Comparison of ENCODE assay signal across 1 mouse cellular context in the genomic region with DNA sequence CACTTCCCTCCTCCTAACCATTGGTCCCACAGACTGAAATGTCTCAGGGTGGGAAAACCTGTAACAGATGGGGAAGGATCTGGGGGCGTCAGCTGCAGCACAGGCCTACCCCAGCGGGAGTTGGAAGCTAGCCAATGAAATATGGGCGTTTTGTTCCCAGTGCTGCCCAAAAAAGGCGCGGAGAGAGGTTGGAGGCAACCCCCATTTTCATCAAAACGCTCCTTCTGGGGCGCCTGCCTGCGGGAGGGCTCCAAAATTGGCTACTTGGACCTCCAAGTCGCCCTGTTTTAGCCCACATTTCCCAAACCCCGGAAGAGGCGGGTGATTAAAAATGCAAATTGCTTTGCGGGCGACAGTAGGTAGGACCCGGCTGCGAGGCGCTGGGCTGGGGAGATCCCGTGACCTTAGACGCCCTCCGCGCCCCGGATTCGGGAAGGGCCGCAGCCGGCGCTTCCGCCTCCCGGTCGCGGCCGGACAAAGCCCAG.
A peak's percentile ranks its signal among the peaks of the same experiment; 100 is the strongest.
TF ChIP-seq lines count a peak whose summit lies in the region.

No protein-coding gene starts in this region.

TF ChIP-seq in MEL, 35 proteins besides CTCF, POLR2A, EP300 and RAD21 (continued from another document):
- peak; percentile 34; the same call in 1 of the 2 replicates for TF ChIP-seq TBP (IDR thresholded peaks at IDR 0.05; ENCODE audit: low read depth, low read length)
- peak; percentile 81 for TF ChIP-seq ELF1 (IDR thresholded peaks at IDR 0.05; ENCODE audit: low read depth, low read length)
- TF ChIP-seq CHD1 (IDR thresholded peaks at IDR 0.05; ENCODE audit: low read depth, low read length) = 0 out of 2 replicates have a peak, but pooled peaks have one; percentile 27
- TF ChIP-seq MAZ (IDR thresholded peaks at IDR 0.05; ENCODE audit: low read depth, low read length) = no peak
